Comparison of ENCODE assay signal across 25 mouse cellular contexts in the genomic region with DNA sequence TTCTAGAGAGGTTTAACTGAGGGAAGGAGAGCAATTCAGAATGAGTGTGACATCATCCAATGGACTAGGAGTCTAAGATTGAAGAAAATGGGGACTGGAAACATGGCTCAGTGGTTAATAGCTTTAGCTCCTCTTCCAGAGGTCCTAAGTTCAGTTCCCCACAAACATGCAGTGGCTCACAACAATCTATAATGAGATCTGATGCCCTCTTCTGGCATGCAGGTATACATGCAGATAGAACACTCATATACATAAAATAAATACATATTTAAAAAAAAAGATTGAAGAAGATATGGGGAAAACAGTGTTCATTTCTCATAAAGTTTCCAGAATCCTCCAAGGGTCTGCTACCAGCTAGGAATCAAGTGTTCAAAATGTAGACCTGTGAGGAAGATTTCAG. TPM values are rescaled to one million over a fixed set of nuclear protein-coding genes. Genes with fewer than 3 reads are reported as not detected.
"Had no signal": no experiment of that assay in that cellular context is flagged by ENCODE, and none has a peak within 500 bp of the region (broad histone marks: within the 10 kb centered on the region; RNA-seq: fewer than 3 reads in every experiment).

No protein-coding gene starts in this region.

- DNase-seq: kidney, adult 18-20 months; kidney, postnatal 10 days; kidney, postnatal 36 days; left cerebral cortex, postnatal 4 days; lung, embryonic 14.5 days; lung, postnatal 10 days; lung, postnatal 36 days; retina, postnatal 1 day; right cerebral cortex, postnatal 25 days; spleen, adult 18-20 months; thymus, adult 18-20 months; thymus, postnatal 36 days had no signal

- H3K4me2 ChIP-seq: limb, embryonic 12.5 days; limb, embryonic 15.5 days; liver, embryonic 12.5 days; liver, embryonic 15.5 days; lung, embryonic 14.5 days; midbrain, embryonic 13.5 days; neural tube, embryonic 13.5 days; stomach, embryonic 15.5 days had no signal

- H3K27me3 ChIP-seq: limb, embryonic 12.5 days; limb, embryonic 15.5 days; stomach, embryonic 15.5 days had no signal

- H3K4me3 ChIP-seq: limb, embryonic 12.5 days; limb, embryonic 15.5 days; liver, embryonic 12.5 days; liver, embryonic 15.5 days; megakaryocyte, embryonic 14.5 days; midbrain, embryonic 10.5 days; midbrain, embryonic 13.5 days; myocyte; neural tube, embryonic 13.5 days; stomach, embryonic 15.5 days had no signal

- H3K27ac ChIP-seq: limb, embryonic 12.5 days; limb, embryonic 15.5 days; liver, embryonic 12.5 days; liver, embryonic 15.5 days; midbrain, embryonic 10.5 days; midbrain, embryonic 13.5 days; neural tube, embryonic 13.5 days; stomach, embryonic 15.5 days had no signal

- H3K9me3 ChIP-seq: limb, embryonic 12.5 days; limb, embryonic 15.5 days; liver, embryonic 12.5 days; liver, embryonic 15.5 days; midbrain, embryonic 10.5 days; midbrain, embryonic 13.5 days; neural tube, embryonic 13.5 days; stomach, embryonic 15.5 days had no signal

- H3K36me3 ChIP-seq: limb, embryonic 12.5 days; limb, embryonic 15.5 days; liver, embryonic 12.5 days; liver, embryonic 15.5 days; midbrain, embryonic 10.5 days; midbrain, embryonic 13.5 days; neural tube, embryonic 13.5 days; stomach, embryonic 15.5 days had no signal

- ATAC-seq: liver, embryonic 12.5 days; midbrain, embryonic 13.5 days; midbrain, embryonic 16.5 days had no signal

- H3K9ac ChIP-seq: limb, embryonic 12.5 days; limb, embryonic 15.5 days; liver, embryonic 12.5 days; liver, embryonic 15.5 days; lung, embryonic 14.5 days; midbrain, embryonic 13.5 days; neural tube, embryonic 13.5 days; stomach, embryonic 15.5 days had no signal

RNA-seq across cellular contexts. Expression of a gene that starts 10.4 kb away (rescaled TPM):
- total RNA-seq: monocyte, adult 5-6 weeks; neutrophil, adult 5-6 weeks had no signal

RNA-seq across cellular contexts. Expression of a gene that starts 43.4 kb away (rescaled TPM):
- total RNA-seq: monocyte, adult 5-6 weeks had no signal
